Mouse (Mus musculus): ENCODE data around the gene Phf24. TPM values are rescaled to one million over a fixed set of nuclear protein-coding genes. Genes with fewer than 3 reads are reported as not detected.

Gene Phf24
- polyA plus RNA-seq, 1 experiment from 2014 or later, result 0.31 TPM

DNA sequence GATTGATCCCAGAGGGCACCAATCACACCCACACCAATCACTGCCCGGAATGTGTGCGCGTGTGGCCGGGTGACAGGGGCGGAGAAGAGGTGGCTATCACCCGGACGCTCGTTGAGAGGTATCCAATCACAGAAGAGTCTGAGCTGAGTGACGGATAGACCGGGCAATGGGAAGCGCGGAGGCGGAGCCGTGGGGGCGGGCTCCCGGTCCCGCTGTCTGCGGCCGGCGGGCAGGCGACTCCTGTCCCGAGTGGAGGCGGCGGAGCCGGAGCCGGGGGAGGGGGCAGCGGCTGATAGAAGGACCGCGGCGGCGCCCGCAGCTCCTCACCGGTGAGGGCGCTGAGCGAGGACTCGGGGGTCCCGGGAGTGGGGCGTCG lies 33.2 kb downstream of the Phf24 start, which contains the start of gene Dnajb5:
Gene Dnajb5, plus strand, starts transcription at position 139 of the 376 bp plus-strand sequence.
- Histone ChIP-seq H3K27me3 (replicated peaks; ENCODE audit: insufficient read depth, low read length) (0 out of 2 replicates have a peak, but pooled peaks cover 7% of the 10 kb centered on the region), H3K9ac (replicated peaks; ENCODE audit: low read depth) (peak within 1 kb of the TSS; percentile 86), H3K4me1 (ENCODE audit: insufficient read depth, low read depth, low read length) (0 out of 2 replicates have a peak, but pooled peaks cover 5% of the 10 kb centered on the region), H3K36me3 (ENCODE audit: insufficient read depth, low read length) (no peaks in the 10 kb centered on the region), H3K27ac (ENCODE audit: low read length) (peak within 1 kb of the TSS; percentile 95), H3K9me3 (ENCODE audit: low read length) (no peaks in the 10 kb centered on the region), H3K4me2 (replicated peaks; ENCODE audit: low read depth, low read length) (peak within 1 kb of the TSS; percentile 90), H3K4me3 (ENCODE audit: low read depth, low read length) (peak within 1 kb of the TSS; percentile 81)
- WGBS, result 2% methylated on average over 28 of the region's 39 CpGs
- peak; percentile 98 for ATAC-seq
- DNase-seq (ENCODE audit: low spot score), result peak; percentile 99
- TF ChIP-seq CTCF (IDR thresholded peaks at IDR 0.05) (no peak), EP300 (IDR thresholded peaks at IDR 0.05) (no peak)

DNA sequence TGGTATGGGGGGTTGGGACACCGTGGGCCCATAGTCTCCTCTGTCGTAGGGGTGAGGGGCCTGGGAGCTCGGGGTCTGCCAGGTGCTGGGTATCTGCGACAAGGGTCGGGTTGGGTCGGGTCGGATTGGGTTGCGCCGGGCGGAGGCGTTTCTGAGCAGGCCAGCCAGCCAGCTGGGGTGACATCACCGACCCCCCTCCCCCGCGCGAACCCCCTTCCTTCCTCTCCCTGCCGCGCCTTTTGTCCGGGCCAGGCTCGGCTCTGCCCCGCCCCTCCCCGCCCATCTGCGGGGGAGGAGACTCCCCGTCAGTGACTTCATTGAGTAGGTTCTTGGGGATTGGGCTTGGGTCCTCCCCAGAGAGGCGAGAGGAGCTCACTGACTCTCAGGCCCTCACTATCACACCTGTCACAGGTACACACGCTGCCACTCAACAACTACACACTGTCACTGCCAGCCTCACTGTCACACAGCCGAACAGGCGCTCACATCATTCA lies 33.7 kb downstream of the Phf24 start:
- DNase-seq (ENCODE audit: low spot score) (peak; percentile 94), ATAC-seq (peak; percentile 83)
- Histone ChIP-seq H3K27me3 (replicated peaks; ENCODE audit: insufficient read depth, low read length) (0 out of 2 replicates have a peak, but pooled peaks cover 7% of the 10 kb centered on the region), H3K36me3 (ENCODE audit: insufficient read depth, low read length) (no peaks in the 10 kb centered on the region), H3K4me2 (replicated peaks; ENCODE audit: low read depth, low read length) (peak overlapping the region; percentile 90), H3K4me1 (ENCODE audit: insufficient read depth, low read depth, low read length) (0 out of 2 replicates have a peak, but pooled peaks cover 5% of the 10 kb centered on the region), H3K27ac (ENCODE audit: low read length) (peak overlapping the region; percentile 95), H3K9ac (replicated peaks; ENCODE audit: low read depth) (peak overlapping the region; percentile 86), H3K4me3 (ENCODE audit: low read depth, low read length) (peak overlapping the region; percentile 81), H3K9me3 (ENCODE audit: low read length) (no peaks in the 10 kb centered on the region)
- 6% methylated on average over 7 of the region's 27 CpGs for whole genome bisulfite sequencing
- TF ChIP-seq CTCF (IDR thresholded peaks at IDR 0.05) (no peak), EP300 (IDR thresholded peaks at IDR 0.05) (no peak)

DNA sequence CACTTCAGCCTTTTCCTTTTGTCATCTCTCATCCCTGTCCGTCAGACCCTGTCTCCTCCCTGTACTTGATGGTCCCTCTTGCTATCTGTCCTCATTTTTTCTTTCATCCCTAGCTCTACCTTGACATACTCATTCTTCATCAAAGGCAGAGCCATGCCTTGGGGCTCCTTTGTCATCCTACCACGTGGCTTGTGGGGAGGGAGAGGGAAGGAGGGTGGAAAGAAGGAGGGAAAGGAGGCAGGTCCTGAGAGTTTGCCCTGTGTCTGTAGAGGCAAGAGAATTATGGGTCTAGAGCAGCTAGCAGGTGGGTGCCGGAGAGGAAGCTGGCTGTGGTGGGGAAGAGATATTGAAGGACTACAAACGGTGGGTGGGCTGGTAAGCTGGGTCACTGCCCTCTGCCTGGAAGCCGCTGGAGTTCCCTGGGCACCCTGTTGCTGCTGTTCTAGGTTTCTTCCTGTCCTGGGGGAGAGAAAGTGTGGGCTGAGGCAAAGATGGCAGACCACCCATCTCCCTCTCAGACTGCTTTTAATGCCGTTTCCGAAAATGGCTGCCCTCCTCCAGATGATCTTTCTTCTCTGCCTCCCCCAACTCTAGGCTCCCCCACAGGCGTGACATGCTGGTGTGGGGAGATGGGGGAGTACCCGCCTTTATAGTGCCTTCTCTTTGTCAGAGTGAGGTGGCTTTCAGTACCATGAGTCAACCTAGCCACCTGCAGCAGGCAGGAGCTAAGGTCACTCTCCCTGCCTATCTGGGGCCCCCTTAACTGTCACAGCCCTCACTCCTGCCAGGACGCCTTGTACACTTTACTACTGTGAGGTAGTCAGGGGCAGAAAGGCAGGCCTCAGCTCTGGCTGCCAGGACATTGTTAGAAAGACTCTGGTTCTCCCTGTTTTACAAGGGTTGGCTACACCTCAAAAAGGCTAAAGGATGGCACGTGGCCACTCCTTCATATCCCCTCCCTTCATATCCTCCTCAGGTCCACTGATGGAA lies 35.0 kb downstream of the Phf24 start:
- no peak for ATAC-seq
- Histone ChIP-seq H3K4me3 (ENCODE audit: low read depth, low read length) (no peak overlapping the region), H3K9me3 (ENCODE audit: low read length) (no peaks in the 10 kb centered on the region), H3K9ac (replicated peaks; ENCODE audit: low read depth) (no peak overlapping the region), H3K36me3 (ENCODE audit: insufficient read depth, low read length) (no peaks in the 10 kb centered on the region), H3K27ac (ENCODE audit: low read length) (no peak overlapping the region), H3K27me3 (replicated peaks; ENCODE audit: insufficient read depth, low read length) (0 out of 2 replicates have a peak, but pooled peaks cover 7% of the 10 kb centered on the region), H3K4me2 (replicated peaks; ENCODE audit: low read depth, low read length) (0 out of 2 replicates have a peak overlapping the region, but pooled peaks have one; percentile 90), H3K4me1 (ENCODE audit: insufficient read depth, low read depth, low read length) (0 out of 2 replicates have a peak, but pooled peaks cover 5% of the 10 kb centered on the region)
- TF ChIP-seq CTCF (IDR thresholded peaks at IDR 0.05) (no peak), EP300 (IDR thresholded peaks at IDR 0.05) (no peak)
- WGBS, result 67% methylated on average over 10 of the region's 11 CpGs
- DNase-seq (ENCODE audit: low spot score), result no peak

DNA sequence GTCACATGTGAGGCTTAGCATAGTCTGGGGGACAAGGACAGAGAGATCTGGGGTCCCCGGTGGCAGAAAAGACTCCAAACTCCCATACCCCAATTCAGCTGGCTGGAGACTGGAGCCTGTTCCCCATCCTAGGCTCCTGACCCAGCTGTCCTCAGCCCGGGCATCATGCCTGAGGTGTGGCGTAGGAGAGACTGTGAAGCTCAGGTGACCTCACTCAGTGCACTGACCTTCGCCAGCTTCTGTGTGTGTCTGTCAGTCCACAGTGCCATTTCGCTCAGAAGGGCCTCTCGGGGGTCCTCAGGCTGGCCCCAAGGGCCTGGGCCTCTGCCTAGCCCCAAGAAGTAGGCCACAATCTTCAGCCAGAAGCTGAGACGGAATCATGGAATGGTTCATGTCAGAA lies 36.1 kb downstream of the Phf24 start:
- Histone ChIP-seq H3K4me2 (replicated peaks; ENCODE audit: low read depth, low read length) (no peak overlapping the region), H3K27ac (ENCODE audit: low read length) (no peak overlapping the region), H3K4me1 (ENCODE audit: insufficient read depth, low read depth, low read length) (0 out of 2 replicates have a peak, but pooled peaks cover 5% of the 10 kb centered on the region), H3K36me3 (ENCODE audit: insufficient read depth, low read length) (0 out of 2 replicates have a peak, but pooled peaks cover 7% of the 10 kb centered on the region), H3K27me3 (replicated peaks; ENCODE audit: insufficient read depth, low read length) (0 out of 2 replicates have a peak, but pooled peaks cover 7% of the 10 kb centered on the region), H3K4me3 (ENCODE audit: low read depth, low read length) (no peak overlapping the region), H3K9ac (replicated peaks; ENCODE audit: low read depth) (no peak overlapping the region), H3K9me3 (ENCODE audit: low read length) (no peaks in the 10 kb centered on the region)
- WGBS, result 90% methylated on average over 7 of the region's 7 CpGs
- ATAC-seq, result no peak
- no peak for DNase-seq (ENCODE audit: low spot score)
- TF ChIP-seq CTCF (IDR thresholded peaks at IDR 0.05), result no peak
- no peak for TF ChIP-seq EP300 (IDR thresholded peaks at IDR 0.05)

DNA sequence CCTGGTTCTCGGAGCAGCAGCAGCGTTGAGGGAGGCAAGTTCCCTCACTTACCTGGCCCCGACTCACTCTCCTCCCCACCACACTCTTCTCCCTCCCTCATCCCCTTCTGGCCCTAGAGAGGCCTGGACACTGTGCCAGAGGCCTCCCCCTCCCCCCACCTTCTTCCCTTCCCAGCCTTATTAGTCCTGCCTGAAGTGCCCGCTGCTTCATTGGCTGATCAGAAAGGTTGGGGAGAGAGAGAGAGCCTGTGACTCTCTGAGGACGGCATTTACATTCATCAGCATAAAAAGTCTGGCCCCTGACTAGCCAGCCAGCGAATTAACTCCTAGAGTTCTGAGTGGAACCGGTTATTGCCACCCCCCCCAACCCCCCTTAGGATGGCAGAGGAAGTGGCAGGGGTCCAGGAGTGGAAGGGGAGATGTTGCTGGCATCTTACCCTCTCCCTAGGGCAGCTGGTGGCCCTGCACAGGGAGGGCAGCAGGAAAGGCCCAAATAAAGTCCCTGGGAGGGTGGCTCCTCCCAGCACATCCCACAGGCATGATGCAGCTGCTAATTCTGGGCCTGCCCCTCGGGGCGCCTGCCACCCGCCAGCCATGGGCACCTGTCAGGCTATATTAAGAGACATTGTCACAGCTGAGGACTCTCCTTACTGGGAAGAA lies 37.1 kb downstream of the Phf24 start:
- Histone ChIP-seq H3K4me3 (ENCODE audit: low read depth, low read length) (no peak overlapping the region), H3K27me3 (replicated peaks; ENCODE audit: insufficient read depth, low read length) (0 out of 2 replicates have a peak, but pooled peaks cover under 1% of the 10 kb centered on the region), H3K9ac (replicated peaks; ENCODE audit: low read depth) (no peak overlapping the region), H3K36me3 (ENCODE audit: insufficient read depth, low read length) (0 out of 2 replicates have a peak, but pooled peaks cover 8% of the 10 kb centered on the region), H3K4me1 (ENCODE audit: insufficient read depth, low read depth, low read length) (0 out of 2 replicates have a peak, but pooled peaks cover 5% of the 10 kb centered on the region), H3K4me2 (replicated peaks; ENCODE audit: low read depth, low read length) (no peak overlapping the region), H3K27ac (ENCODE audit: low read length) (no peak overlapping the region), H3K9me3 (ENCODE audit: low read length) (no peaks in the 10 kb centered on the region)
- ATAC-seq (no peak), DNase-seq (ENCODE audit: low spot score) (no peak)
- WGBS, result 35% methylated on average over 10 of the region's 10 CpGs
- TF ChIP-seq CTCF (IDR thresholded peaks at IDR 0.05) (no peak), EP300 (IDR thresholded peaks at IDR 0.05) (no peak)

Data from lung, postnatal 0 days (tissue).